Mouse (Mus musculus): Measurements from ENCODE around the gene U2af1l4. TPM values are rescaled to one million over a fixed set of nuclear protein-coding genes. Genes with fewer than 3 reads are reported as not detected.

Gene U2af1l4
- total RNA-seq (2023), result 62.4 TPM

GRCm38 (mm10) chr7:30563117-30563905, at the start of gene U2af1l4, which contains the start of the genes Gm49396 and Psenen:
Gene U2af1l4, plus strand, starts transcription at chr7:30563301.
Gene Gm49396, plus strand, starts transcription at chr7:30563344.
Gene Psenen, minus strand, starts transcription at chr7:30563627.

GRCm38 (mm10) chr7:30534633-30535577, 28.2 kb upstream of the U2af1l4 start, which contains the start of gene Arhgap33:
Gene Arhgap33, minus strand, starts transcription at chr7:30535060.

GRCm38 (mm10) chr7:30552102-30553020, 10.7 kb upstream of the U2af1l4 start, which contains the start of the genes Hspb6 and Proser3:
Gene Hspb6, plus strand, starts transcription at chr7:30552178.
Gene Proser3, minus strand, starts transcription at chr7:30552299.

GRCm38 (mm10) chr7:30559443-30559954, 3.6 kb upstream of the U2af1l4 start, which contains the start of gene Lin37:
Gene Lin37, minus strand, starts transcription at chr7:30559838.

GRCm38 (mm10) chr7:30564970-30565571, 2.0 kb downstream of the U2af1l4 start, which contains the start of gene Igflr1:
Gene Igflr1, plus strand, starts transcription at chr7:30565427.

GRCm38 (mm10) chr7:30588676-30589434, 25.8 kb downstream of the U2af1l4 start, which contains the start of gene Kmt2b:
Gene Kmt2b, minus strand, starts transcription at chr7:30588726.

GRCm38 (mm10) chr7:30598786-30599185, 35.7 kb downstream of the U2af1l4 start, which contains the start of gene Zbtb32:
Gene Zbtb32, minus strand, starts transcription at chr7:30598909.

GRCm38 (mm10) chr7:30612654-30613402, 49.7 kb downstream of the U2af1l4 start, which contains the start of gene Upk1a:
Gene Upk1a, minus strand, starts transcription at chr7:30612847.

Other genes starting within 250 kb of the U2af1l4 start
- 6.4 TPM for gene Syne4, start 248.5 kb upstream of the U2af1l4 start, total RNA-seq (2023)
- 5.8 TPM for gene E130208F15Rik, start 241.6 kb upstream of the U2af1l4 start, total RNA-seq (2023)
- 14.3 TPM for gene Sdhaf1, start 239.4 kb upstream of the U2af1l4 start, total RNA-seq (2023)
- gene Lrfn3, start 200.5 kb upstream of the U2af1l4 start, total RNA-seq (2023), result not detected
- 30.8 TPM for gene Tyrobp, start 149.5 kb upstream of the U2af1l4 start, total RNA-seq (2023)
- gene Hcst, start 143.4 kb upstream of the U2af1l4 start, total RNA-seq (2023), result 153 TPM
- gene Nfkbid, start 141.6 kb upstream of the U2af1l4 start, total RNA-seq (2023), result 83.8 TPM
- gene Aplp1, start 117.8 kb upstream of the U2af1l4 start, total RNA-seq (2023), result 1.3 TPM
- not detected for gene Kirrel2, start 105.6 kb upstream of the U2af1l4 start, total RNA-seq (2023)
- gene Nphs1, start 105.0 kb upstream of the U2af1l4 start, total RNA-seq (2023), result 0.29 TPM
- gene Prodh2, start 69.7 kb upstream of the U2af1l4 start, total RNA-seq (2023), result not detected
- gene Arhgap33, start 28.2 kb upstream of the U2af1l4 start, total RNA-seq (2023), result 5.4 TPM
- 1.5 TPM for gene Hspb6, start 11.1 kb upstream of the U2af1l4 start, total RNA-seq (2023)
- 8.9 TPM for gene Proser3, start 11.0 kb upstream of the U2af1l4 start, total RNA-seq (2023)
- gene Lin37, start 3.5 kb upstream of the U2af1l4 start, total RNA-seq (2023), result 34.1 TPM
- 24.2 TPM for gene Gm49396, start within 50 bp of the U2af1l4 start, total RNA-seq (2023)
- 122 TPM for gene Psenen, start 326 bp downstream of the U2af1l4 start, total RNA-seq (2023)
- gene Igflr1, start 2.1 kb downstream of the U2af1l4 start, total RNA-seq (2023), result 36.2 TPM
- gene Kmt2b, start 25.4 kb downstream of the U2af1l4 start, total RNA-seq (2023), result 101 TPM
- gene Zbtb32, start 35.6 kb downstream of the U2af1l4 start, total RNA-seq (2023), result not detected
- gene Upk1a, start 49.5 kb downstream of the U2af1l4 start, total RNA-seq (2023), result not detected
- 159 TPM for gene Cox6b1, start 62.9 kb downstream of the U2af1l4 start, total RNA-seq (2023)
- gene Etv2, start 72.6 kb downstream of the U2af1l4 start, total RNA-seq (2023), result not detected
- gene Rbm42, start 87.0 kb downstream of the U2af1l4 start, total RNA-seq (2023), result 95.6 TPM
- 33.8 TPM for gene Haus5, start 101.7 kb downstream of the U2af1l4 start, total RNA-seq (2023)
- not detected for gene Pmis2, start 108.3 kb downstream of the U2af1l4 start, total RNA-seq (2023)
- not detected for gene 2200002J24Rik, start 135.6 kb downstream of the U2af1l4 start, total RNA-seq (2023)
- not detected for gene Atp4a, start 148.9 kb downstream of the U2af1l4 start, total RNA-seq (2023)
- 29.7 TPM for gene Tmem147, start 166.2 kb downstream of the U2af1l4 start, total RNA-seq (2023)
- not detected for gene Gapdhs, start 180.4 kb downstream of the U2af1l4 start, total RNA-seq (2023)
- gene Sbsn, start 188.2 kb downstream of the U2af1l4 start, total RNA-seq (2023), result 6.8 TPM
- gene Dmkn, start 200.5 kb downstream of the U2af1l4 start, total RNA-seq (2023), result not detected
- not detected for gene Krtdap, start 224.6 kb downstream of the U2af1l4 start, total RNA-seq (2023)